Mouse (Mus musculus): ENCODE results near the gene Gm10722. TPM values are rescaled to one million over a fixed set of nuclear protein-coding genes. Genes with fewer than 3 reads are reported as not detected.
"Not testable (repeated sequence)": the region's sequence is repeated elsewhere in the genome, so short reads cannot be mapped to it uniquely, and the experiment has no call there.

The Gm10722 gene
- total RNA-seq, 2 experiments from 2014 or later, result 10.9 TPM; not detected in 1

GRCm38 (mm10) chr9:3023985-3024648 is 23.4 kb downstream of the Gm10722 start:
- not testable (repeated sequence) for ATAC-seq (replicated peaks; ENCODE audit: low FRiP score, poor library complexity, severe bottlenecking)

GRCm38 (mm10) chr9:3024912-3025467 is 24.3 kb downstream of the Gm10722 start, which contains the start of gene Gm10717:
Gene Gm10717, plus strand, starts transcription at chr9:3025417.
- not testable (repeated sequence) for ATAC-seq (replicated peaks; ENCODE audit: low FRiP score, poor library complexity, severe bottlenecking)

GRCm38 (mm10) chr9:3025653-3026052 is 24.9 kb downstream of the Gm10722 start:
- ATAC-seq (replicated peaks; ENCODE audit: low FRiP score, poor library complexity, severe bottlenecking), result not testable (repeated sequence)

GRCm38 (mm10) chr9:3026136-3026535 is 25.4 kb downstream of the Gm10722 start:
- ATAC-seq (replicated peaks; ENCODE audit: low FRiP score, poor library complexity, severe bottlenecking), result not testable (repeated sequence)

GRCm38 (mm10) chr9:3026741-3027140 is 26.0 kb downstream of the Gm10722 start:
- ATAC-seq (replicated peaks; ENCODE audit: low FRiP score, poor library complexity, severe bottlenecking), result not testable (repeated sequence)

GRCm38 (mm10) chr9:3027200-3027599 is 26.5 kb downstream of the Gm10722 start:
- 0 out of 2 replicates have a peak, but pooled peaks have one; percentile 18 for ATAC-seq (replicated peaks; ENCODE audit: low FRiP score, poor library complexity, severe bottlenecking)

- not testable (repeated sequence) for ATAC-seq (replicated peaks; ENCODE audit: low FRiP score, poor library complexity, severe bottlenecking)
These were observed 28.7 kb downstream of the Gm10722 start for GRCm38 (mm10) chr9:3029276-3030000.

GRCm38 (mm10) chr9:3030677-3031318 is 30.1 kb downstream of the Gm10722 start:
- not testable (repeated sequence) for ATAC-seq (replicated peaks; ENCODE audit: low FRiP score, poor library complexity, severe bottlenecking)

- ATAC-seq (replicated peaks; ENCODE audit: low FRiP score, poor library complexity, severe bottlenecking), result not testable (repeated sequence)
These were observed 33.6 kb downstream of the Gm10722 start, which contains the start of gene Gm17535 for GRCm38 (mm10) chr9:3034299-3034698. Gene Gm17535, plus strand, starts transcription at chr9:3034599.

- ATAC-seq (replicated peaks; ENCODE audit: low FRiP score, poor library complexity, severe bottlenecking), result not testable (repeated sequence)
These were observed 35.9 kb downstream of the Gm10722 start, which contains the start of gene Gm10715 for GRCm38 (mm10) chr9:3036577-3036976. Gene Gm10715, plus strand, starts transcription at chr9:3036877.

GRCm38 (mm10) chr9:3038161-3038560 is 37.4 kb downstream of the Gm10722 start:
- ATAC-seq (replicated peaks; ENCODE audit: low FRiP score, poor library complexity, severe bottlenecking), result not testable (repeated sequence)

Other genes with a start within 250 kb of the Gm10722 start
- gene Gm11168, start 2.4 kb downstream of the Gm10722 start, total RNA-seq (2015; ENCODE audit: low replicate concordance), result 3.8 and 12.3 TPM in 2 replicates
- gene Gm11168, start 2.4 kb downstream of the Gm10722 start, total RNA-seq (2017; ENCODE audit: low replicate concordance), result 8.1 and 36.2 TPM in 2 replicates
- 6.5 and 7.5 TPM in 2 replicates for gene Gm10721, start 12.2 kb downstream of the Gm10722 start, total RNA-seq (2015; ENCODE audit: low replicate concordance)
- gene Gm10721, start 12.2 kb downstream of the Gm10722 start, total RNA-seq (2017; ENCODE audit: low replicate concordance), result 19.3 and 30.7 TPM in 2 replicates
- gene Gm10720, start 14.7 kb downstream of the Gm10722 start, total RNA-seq (2015; ENCODE audit: low replicate concordance), result 2.9 TPM in 1 of 2 replicates, not detected in the other
- 1.7 and 10.6 TPM in 2 replicates for gene Gm10720, start 14.7 kb downstream of the Gm10722 start, total RNA-seq (2017; ENCODE audit: low replicate concordance)
- gene Gm10719, start 16.5 kb downstream of the Gm10722 start, total RNA-seq (2015; ENCODE audit: low replicate concordance), result 2.9 and 39.8 TPM in 2 replicates
- 68.4 and 134 TPM in 2 replicates for gene Gm10719, start 16.5 kb downstream of the Gm10722 start, total RNA-seq (2017; ENCODE audit: low replicate concordance)
- gene Gm10718, start 22.6 kb downstream of the Gm10722 start, total RNA-seq (2015; ENCODE audit: low replicate concordance), result 5.4 and 26.3 TPM in 2 replicates
- 27.9 and 81.7 TPM in 2 replicates for gene Gm10718, start 22.6 kb downstream of the Gm10722 start, total RNA-seq (2017; ENCODE audit: low replicate concordance)
- gene Gm10717, start 24.5 kb downstream of the Gm10722 start, total RNA-seq (2015; ENCODE audit: low replicate concordance), result 3.8 and 9.6 TPM in 2 replicates
- gene Gm10717, start 24.5 kb downstream of the Gm10722 start, total RNA-seq (2017; ENCODE audit: low replicate concordance), result 40.0 and 125 TPM in 2 replicates
- not detected in 2 replicates for gene Gm17535, start 33.7 kb downstream of the Gm10722 start, total RNA-seq (2015; ENCODE audit: low replicate concordance)
- 0.43 and 10.7 TPM in 2 replicates for gene Gm17535, start 33.7 kb downstream of the Gm10722 start, total RNA-seq (2017; ENCODE audit: low replicate concordance)
- not detected in 2 replicates for gene Gm10715, start 36.0 kb downstream of the Gm10722 start, total RNA-seq (2015; ENCODE audit: low replicate concordance)
- 13.2 and 20.3 TPM in 2 replicates for gene Gm10715, start 36.0 kb downstream of the Gm10722 start, total RNA-seq (2017; ENCODE audit: low replicate concordance)